Mouse (Mus musculus): ENCODE measurements at regions not wholly inside any gene's neighbourhood (a gene's known extent, or its start where the extent isn't known, plus 50 kb on each side); places are given as distances from the start of the nearest gene placed in this dataset.

GRCm38 (mm10) chr9:101421136-101421535 is 169.5 kb upstream of the Ppp2r3a start:
- H3K9me3 ChIP-seq (replicated peaks), result no peaks in the 10 kb centered on the region
- WGBS (ENCODE audit: insufficient replicate concordance), result 76% methylated on average over 7 of the region's 7 CpGs
- H3K9ac ChIP-seq, result no peak overlapping the region
- H3K27me3 ChIP-seq (replicated peaks), result no peaks in the 10 kb centered on the region
- H3K4me3 ChIP-seq, result no peak overlapping the region
- no peak overlapping the region for H3K4me2 ChIP-seq
- no peaks in the 10 kb centered on the region for H3K4me1 ChIP-seq
- no peak overlapping the region for H3K27ac ChIP-seq
- no peak for ATAC-seq
- H3K36me3 ChIP-seq, result no peaks in the 10 kb centered on the region

- Histone ChIP-seq H3K27ac (no peak overlapping the region), H3K9ac (no peak overlapping the region), H3K4me1 (no peaks in the 10 kb centered on the region), H3K36me3 (no peaks in the 10 kb centered on the region), H3K4me3 (no peak overlapping the region), H3K27me3 (replicated peaks) (no peaks in the 10 kb centered on the region), H3K9me3 (replicated peaks) (no peaks in the 10 kb centered on the region), H3K4me2 (no peak overlapping the region)
- no peak for ATAC-seq
- 71% methylated on average over 4 of the region's 4 CpGs for WGBS (ENCODE audit: insufficient replicate concordance)
These were observed 168.6 kb upstream of the Ppp2r3a start for GRCm38 (mm10) chr9:101420181-101420580.

- no peak overlapping the region for H3K4me3 ChIP-seq
- no peaks in the 10 kb centered on the region for H3K9me3 ChIP-seq (replicated peaks)
- no peak overlapping the region for H3K27ac ChIP-seq
- H3K4me2 ChIP-seq, result no peak overlapping the region
- no peaks in the 10 kb centered on the region for H3K27me3 ChIP-seq (replicated peaks)
- ATAC-seq, result no peak
- no peaks in the 10 kb centered on the region for H3K4me1 ChIP-seq
- H3K9ac ChIP-seq, result no peak overlapping the region
- no peaks in the 10 kb centered on the region for H3K36me3 ChIP-seq
- 60% methylated on average over 2 of the region's 2 CpGs for WGBS (ENCODE audit: insufficient replicate concordance)
These were observed 166.1 kb upstream of the Ppp2r3a start for GRCm38 (mm10) chr9:101417660-101418059.

GRCm38 (mm10) chr9:101416321-101416720 is 164.7 kb upstream of the Ppp2r3a start:
- no peaks in the 10 kb centered on the region for H3K27me3 ChIP-seq (replicated peaks)
- no peaks in the 10 kb centered on the region for H3K9me3 ChIP-seq (replicated peaks)
- 83% methylated on average over 6 of the region's 6 CpGs for WGBS (ENCODE audit: insufficient replicate concordance)
- H3K4me3 ChIP-seq, result no peak overlapping the region
- no peak for ATAC-seq
- no peaks in the 10 kb centered on the region for H3K36me3 ChIP-seq
- H3K4me1 ChIP-seq, result no peaks in the 10 kb centered on the region
- no peak overlapping the region for H3K9ac ChIP-seq
- H3K27ac ChIP-seq, result no peak overlapping the region
- H3K4me2 ChIP-seq, result no peak overlapping the region

- 69% methylated on average over 3 of the region's 3 CpGs for WGBS (ENCODE audit: insufficient replicate concordance)
- no peaks in the 10 kb centered on the region for H3K36me3 ChIP-seq
- H3K27me3 ChIP-seq (replicated peaks), result no peaks in the 10 kb centered on the region
- no peaks in the 10 kb centered on the region for H3K9me3 ChIP-seq (replicated peaks)
- H3K9ac ChIP-seq, result no peak overlapping the region
- no peak overlapping the region for H3K27ac ChIP-seq
- H3K4me2 ChIP-seq, result no peak overlapping the region
- no peak for ATAC-seq
- H3K4me1 ChIP-seq, result no peaks in the 10 kb centered on the region
- H3K4me3 ChIP-seq, result no peak overlapping the region
These were observed 161.6 kb upstream of the Ppp2r3a start for GRCm38 (mm10) chr9:101413071-101413633.

- 54% methylated on average over 3 of the region's 3 CpGs for WGBS (ENCODE audit: insufficient replicate concordance)
- no peaks in the 10 kb centered on the region for H3K27me3 ChIP-seq (replicated peaks)
- ATAC-seq, result no peak
- no peaks in the 10 kb centered on the region for H3K4me1 ChIP-seq
- H3K9me3 ChIP-seq (replicated peaks), result no peaks in the 10 kb centered on the region
- no peak overlapping the region for H3K4me2 ChIP-seq
- no peak overlapping the region for H3K4me3 ChIP-seq
- no peak overlapping the region for H3K9ac ChIP-seq
- no peak overlapping the region for H3K27ac ChIP-seq
- H3K36me3 ChIP-seq, result no peaks in the 10 kb centered on the region
These were observed 160.4 kb upstream of the Ppp2r3a start for GRCm38 (mm10) chr9:101411951-101412350.

- ATAC-seq, result no peak
These were observed 159.9 kb upstream of the Ppp2r3a start for GRCm38 (mm10) chr9:101411532-101411880.

GRCm38 (mm10) chr9:101410783-101411531 is 159.4 kb upstream of the Ppp2r3a start:
- no peak overlapping the region for H3K9ac ChIP-seq
- H3K4me2 ChIP-seq, result no peak overlapping the region
- no peak for ATAC-seq
- H3K36me3 ChIP-seq, result no peaks in the 10 kb centered on the region
- no peak overlapping the region for H3K4me3 ChIP-seq
- no peaks in the 10 kb centered on the region for H3K4me1 ChIP-seq
- WGBS (ENCODE audit: insufficient replicate concordance), result 62% methylated on average over 21 of the region's 21 CpGs
- H3K27me3 ChIP-seq (replicated peaks), result no peaks in the 10 kb centered on the region
- no peak overlapping the region for H3K27ac ChIP-seq
- H3K9me3 ChIP-seq (replicated peaks), result no peaks in the 10 kb centered on the region

More at GRCm38 (mm10) chr9:101411532-101411880, 159.9 kb upstream of the Ppp2r3a start:
- no peaks in the 10 kb centered on the region for H3K27me3 ChIP-seq (replicated peaks)
- no peaks in the 10 kb centered on the region for H3K4me1 ChIP-seq
- H3K4me2 ChIP-seq, result no peak overlapping the region
- no peak overlapping the region for H3K27ac ChIP-seq
- 70% methylated on average over 5 of the region's 5 CpGs for WGBS (ENCODE audit: insufficient replicate concordance)
- H3K36me3 ChIP-seq, result no peaks in the 10 kb centered on the region
- H3K4me3 ChIP-seq, result no peak overlapping the region
- no peak overlapping the region for H3K9ac ChIP-seq
- H3K9me3 ChIP-seq (replicated peaks), result no peaks in the 10 kb centered on the region

- no peak overlapping the region for H3K9ac ChIP-seq
- H3K27me3 ChIP-seq (replicated peaks), result no peaks in the 10 kb centered on the region
- H3K9me3 ChIP-seq (replicated peaks), result no peaks in the 10 kb centered on the region
- H3K4me2 ChIP-seq, result no peak overlapping the region
- H3K4me3 ChIP-seq, result no peak overlapping the region
- no peaks in the 10 kb centered on the region for H3K4me1 ChIP-seq
- 73% methylated on average over 3 of the region's 3 CpGs for WGBS (ENCODE audit: insufficient replicate concordance)
- H3K27ac ChIP-seq, result no peak overlapping the region
- no peaks in the 10 kb centered on the region for H3K36me3 ChIP-seq
- ATAC-seq, result no peak
These were observed 158.8 kb upstream of the Ppp2r3a start for GRCm38 (mm10) chr9:101410348-101410747.

- WGBS (ENCODE audit: insufficient replicate concordance), result 79% methylated on average over 1 of the region's 1 CpGs
- no peak for ATAC-seq
- no peaks in the 10 kb centered on the region for H3K9me3 ChIP-seq (replicated peaks)
- no peak overlapping the region for H3K9ac ChIP-seq
- no peaks in the 10 kb centered on the region for H3K36me3 ChIP-seq
- no peaks in the 10 kb centered on the region for H3K27me3 ChIP-seq (replicated peaks)
- no peak overlapping the region for H3K4me3 ChIP-seq
- no peak overlapping the region for H3K4me2 ChIP-seq
- no peaks in the 10 kb centered on the region for H3K4me1 ChIP-seq
- H3K27ac ChIP-seq, result no peak overlapping the region
These were observed 156.5 kb upstream of the Ppp2r3a start for GRCm38 (mm10) chr9:101408116-101408515.

GRCm38 (mm10) chr9:101407141-101407540 is 155.5 kb upstream of the Ppp2r3a start:
- H3K4me3 ChIP-seq, result no peak overlapping the region
- no peaks in the 10 kb centered on the region for H3K9me3 ChIP-seq (replicated peaks)
- H3K27me3 ChIP-seq (replicated peaks), result no peaks in the 10 kb centered on the region
- H3K27ac ChIP-seq, result no peak overlapping the region
- H3K4me1 ChIP-seq, result no peaks in the 10 kb centered on the region
- no peak for ATAC-seq
- H3K4me2 ChIP-seq, result no peak overlapping the region
- no peak overlapping the region for H3K9ac ChIP-seq
- 65% methylated on average over 5 of the region's 5 CpGs for WGBS (ENCODE audit: insufficient replicate concordance)
- no peaks in the 10 kb centered on the region for H3K36me3 ChIP-seq

GRCm38 (mm10) chr9:101404441-101405081 is 153.0 kb upstream of the Ppp2r3a start:
- no peak overlapping the region for H3K9ac ChIP-seq
- 54% methylated on average over 13 of the region's 13 CpGs for WGBS (ENCODE audit: insufficient replicate concordance)
- no peaks in the 10 kb centered on the region for H3K36me3 ChIP-seq
- ATAC-seq, result no peak
- H3K27me3 ChIP-seq (replicated peaks), result no peaks in the 10 kb centered on the region
- H3K27ac ChIP-seq, result no peak overlapping the region
- no peaks in the 10 kb centered on the region for H3K9me3 ChIP-seq (replicated peaks)
- H3K4me2 ChIP-seq, result no peak overlapping the region
- H3K4me3 ChIP-seq, result no peak overlapping the region
- no peaks in the 10 kb centered on the region for H3K4me1 ChIP-seq

All from liver, embryonic 12.5 days (tissue).